Mouse (Mus musculus) yolk sac, embryonic 10.5 days (tissue): Measurements from ENCODE around the gene Cd80.

Experiments
- DNase-seq: peaks from one replicate; pipeline ENCODE4 v3.0.0-alpha.2; 2017; ENCODE audit warnings: low spot score

Gene Cd80

GRCm38 (mm10) chr16:38448458-38448857 lies 6.9 kb upstream of the Cd80 start:
- DNase-seq, result no peak

- no peak for DNase-seq
Measured at GRCm38 (mm10) chr16:38450707-38451106, 4.7 kb upstream of the Cd80 start.

- DNase-seq, result no peak
Measured at GRCm38 (mm10) chr16:38451421-38452205, 3.7 kb upstream of the Cd80 start.

- peak; percentile 91 for DNase-seq
Measured at GRCm38 (mm10) chr16:38452442-38453202, 2.7 kb upstream of the Cd80 start, which contains the start of gene Adprh. Adprh (minus strand) TSS chr16:38452703.

DNA sequence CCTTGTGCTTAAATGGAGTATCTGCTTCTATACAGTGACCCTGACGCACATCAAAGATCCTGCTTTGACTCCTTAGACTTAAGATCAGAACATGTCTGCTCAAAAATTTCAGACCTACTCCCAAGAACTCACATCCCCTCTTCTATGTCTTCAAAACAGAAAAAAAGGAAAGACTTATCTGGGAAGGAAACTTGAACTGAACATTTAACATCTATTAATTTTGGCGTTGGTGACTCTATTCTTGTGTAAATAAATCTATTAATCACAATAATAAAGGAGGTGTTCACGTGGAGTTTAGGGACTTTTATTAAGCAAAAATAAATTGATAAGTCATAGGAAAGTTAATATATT lies 2.2 kb upstream of the Cd80 start:
- no peak for DNase-seq

DNA sequence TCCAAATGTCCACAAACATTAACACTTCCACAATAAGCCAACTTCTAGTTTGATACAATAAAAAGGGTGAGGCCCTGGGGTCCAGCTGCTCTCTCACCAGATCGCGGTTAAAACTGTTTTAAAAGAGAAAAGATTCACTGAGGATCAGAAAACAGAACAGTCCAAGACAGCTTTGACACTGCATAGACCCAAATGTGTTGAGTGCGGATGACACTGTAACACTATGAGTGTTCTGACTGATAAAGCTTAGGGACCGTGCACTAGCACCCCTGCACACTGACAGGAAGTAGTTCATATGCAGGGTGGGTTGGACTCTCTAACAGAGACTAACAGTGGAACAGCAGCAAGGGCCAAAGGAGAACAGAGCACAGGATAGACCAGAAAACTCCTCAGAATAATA lies 1.4 kb upstream of the Cd80 start:
- DNase-seq, result no peak

DNA sequence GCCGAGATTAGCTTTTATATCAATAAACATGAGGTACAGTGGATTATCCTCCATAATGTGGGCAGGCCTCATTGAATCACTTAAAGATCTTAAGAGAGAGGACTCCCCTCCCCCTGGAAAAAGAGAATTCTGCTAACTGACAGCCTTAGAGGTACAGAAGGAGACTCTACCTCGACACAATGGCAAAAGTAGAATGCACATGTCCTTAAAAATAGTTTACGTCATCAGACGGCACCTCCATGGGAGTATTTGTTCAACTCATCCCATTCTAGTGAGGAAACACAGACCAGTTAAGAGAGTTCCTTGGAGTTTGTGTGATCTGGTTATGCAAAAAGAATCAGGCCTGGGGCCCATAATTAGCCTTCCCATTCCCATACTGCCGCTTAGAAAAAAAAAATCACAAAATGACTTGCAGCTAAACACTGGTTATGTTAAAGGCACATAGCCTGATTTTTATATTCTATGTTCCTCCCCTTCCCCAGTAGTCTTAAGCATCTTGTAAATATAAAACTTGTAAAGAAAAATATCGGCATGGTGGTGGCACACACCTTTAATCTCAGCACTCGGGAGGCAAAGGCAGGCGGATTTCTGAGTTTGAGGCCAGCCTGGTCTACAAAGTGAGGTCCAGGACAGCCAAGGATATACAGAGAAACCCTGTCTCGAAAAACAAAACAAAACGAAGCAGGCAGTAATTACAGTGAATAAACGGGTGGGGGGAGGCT lies 667 bp upstream of the Cd80 start:
- DNase-seq, result no peak

DNA sequence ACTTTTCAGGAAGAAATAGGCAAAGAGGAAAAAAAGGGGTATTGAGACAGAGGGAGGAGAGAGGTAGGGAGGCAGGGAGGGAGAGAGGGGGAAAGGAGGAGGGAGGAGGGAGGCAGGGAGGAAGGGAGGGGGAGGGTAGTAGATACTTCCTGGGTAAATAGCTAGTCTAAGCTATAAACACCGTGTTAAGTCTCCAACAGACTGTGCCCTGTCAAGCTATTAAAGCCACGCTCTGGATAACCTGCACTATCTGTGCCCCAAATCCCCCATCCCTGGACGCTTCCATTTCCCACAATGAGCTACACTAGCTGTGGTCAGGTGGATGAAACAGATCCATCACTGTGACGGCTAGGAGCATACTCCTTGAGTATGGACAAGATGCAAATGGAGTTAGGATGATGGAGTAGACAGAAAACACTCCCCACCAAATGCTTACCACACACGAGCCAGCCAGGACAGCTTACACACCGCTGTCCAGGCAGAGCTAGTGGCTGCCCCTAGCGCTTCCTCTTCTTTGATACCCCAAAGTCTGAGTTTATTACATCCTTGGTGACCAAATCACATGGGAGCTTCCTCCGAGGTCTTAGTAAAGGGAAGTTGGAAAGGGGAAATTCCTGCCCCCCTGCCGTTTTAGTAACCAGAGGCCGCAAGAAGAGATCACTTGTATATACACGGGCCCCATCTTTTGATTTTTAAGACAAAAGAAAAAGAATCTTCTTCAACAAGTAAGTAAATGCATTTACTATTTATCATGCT lies 1.6 kb downstream of the Cd80 start:
- no peak for DNase-seq

GRCm38 (mm10) chr16:38458600-38459280 lies 3.4 kb downstream of the Cd80 start:
- DNase-seq, result no peak

DNA sequence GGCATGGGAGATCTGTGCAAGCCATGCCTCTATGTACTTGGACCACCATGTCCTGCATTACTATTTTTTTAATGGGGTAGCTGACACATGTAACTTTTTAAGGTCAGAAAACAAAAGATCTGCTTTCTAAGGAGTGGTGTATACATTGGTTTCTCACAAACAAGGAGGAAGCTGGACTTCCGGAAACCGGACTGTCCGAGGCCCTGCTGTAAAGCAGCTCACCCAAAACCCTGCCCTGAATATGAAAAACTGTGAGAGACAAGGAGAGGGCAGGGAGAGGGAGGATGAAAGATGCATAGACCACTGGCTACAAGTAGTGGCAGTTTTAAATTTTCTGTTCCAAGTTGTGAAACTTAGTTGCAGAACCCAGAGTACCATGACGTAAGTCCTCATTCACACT lies 4.6 kb downstream of the Cd80 start:
- DNase-seq, result no peak

GRCm38 (mm10) chr16:38461749-38462148 lies 6.4 kb downstream of the Cd80 start:
- DNase-seq, result no peak

- DNase-seq, result no peak
Measured at GRCm38 (mm10) chr16:38462161-38462560, 6.8 kb downstream of the Cd80 start.

DNA sequence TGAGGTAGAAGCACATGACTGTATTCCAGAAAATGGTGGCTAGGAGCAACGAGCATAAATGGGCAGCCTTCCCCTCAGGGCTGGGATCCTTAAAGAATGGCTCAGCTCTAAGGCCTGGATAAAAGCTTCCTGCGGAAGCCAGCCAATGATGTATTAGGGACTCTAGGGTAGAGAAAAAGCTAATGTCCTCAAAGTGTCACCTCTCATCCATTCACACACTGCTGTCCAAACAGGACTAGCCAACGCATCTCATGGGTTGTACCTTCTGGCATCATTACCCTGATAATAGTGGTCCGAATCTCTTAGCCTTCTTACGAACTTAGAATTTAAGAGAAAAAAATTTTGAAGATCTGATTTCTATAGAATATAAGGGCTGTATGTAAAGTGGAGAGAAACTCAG lies 7.9 kb downstream of the Cd80 start:
- DNase-seq, result no peak

- DNase-seq, result no peak
Measured at GRCm38 (mm10) chr16:38466089-38466488, 10.7 kb downstream of the Cd80 start.

DNA sequence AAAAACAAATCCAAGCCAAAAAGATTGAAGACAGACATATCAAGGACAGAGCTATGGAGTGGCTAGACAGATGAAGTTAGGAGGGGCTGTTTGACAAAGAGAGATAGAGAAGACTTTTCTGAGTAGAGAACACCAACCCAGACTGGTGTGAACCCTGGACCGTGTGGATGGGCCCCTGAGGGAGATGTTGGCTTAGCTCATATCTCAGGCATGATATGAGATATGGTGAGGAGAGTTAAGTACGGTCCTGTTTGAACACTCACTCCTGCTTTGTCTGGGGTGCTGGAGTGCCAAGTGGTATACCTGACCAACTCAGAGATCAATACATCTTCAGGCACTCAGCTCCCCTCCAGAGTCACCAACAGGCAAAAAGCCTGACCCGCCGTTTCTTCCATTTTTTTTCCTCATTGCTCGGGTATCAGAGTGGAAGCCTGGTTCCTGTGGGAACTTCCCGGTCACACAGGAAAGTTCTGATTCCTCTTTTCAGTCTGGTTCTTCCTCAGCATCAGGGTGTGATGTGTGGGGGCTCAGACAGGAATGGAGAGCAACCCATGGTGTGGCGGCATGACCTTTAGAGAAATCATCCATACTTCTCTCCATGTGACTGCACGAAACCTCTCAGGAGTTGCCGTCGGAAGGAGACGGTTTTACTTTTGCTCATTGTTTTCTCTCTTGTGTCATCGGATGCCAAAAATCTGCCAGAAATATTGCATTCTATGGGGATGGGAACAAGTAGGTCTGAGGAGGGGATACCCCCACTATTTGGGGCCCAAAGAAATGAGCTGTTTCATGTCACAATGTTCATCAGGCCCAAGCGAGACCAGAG lies 11.9 kb downstream of the Cd80 start:
- no peak for DNase-seq

DNA sequence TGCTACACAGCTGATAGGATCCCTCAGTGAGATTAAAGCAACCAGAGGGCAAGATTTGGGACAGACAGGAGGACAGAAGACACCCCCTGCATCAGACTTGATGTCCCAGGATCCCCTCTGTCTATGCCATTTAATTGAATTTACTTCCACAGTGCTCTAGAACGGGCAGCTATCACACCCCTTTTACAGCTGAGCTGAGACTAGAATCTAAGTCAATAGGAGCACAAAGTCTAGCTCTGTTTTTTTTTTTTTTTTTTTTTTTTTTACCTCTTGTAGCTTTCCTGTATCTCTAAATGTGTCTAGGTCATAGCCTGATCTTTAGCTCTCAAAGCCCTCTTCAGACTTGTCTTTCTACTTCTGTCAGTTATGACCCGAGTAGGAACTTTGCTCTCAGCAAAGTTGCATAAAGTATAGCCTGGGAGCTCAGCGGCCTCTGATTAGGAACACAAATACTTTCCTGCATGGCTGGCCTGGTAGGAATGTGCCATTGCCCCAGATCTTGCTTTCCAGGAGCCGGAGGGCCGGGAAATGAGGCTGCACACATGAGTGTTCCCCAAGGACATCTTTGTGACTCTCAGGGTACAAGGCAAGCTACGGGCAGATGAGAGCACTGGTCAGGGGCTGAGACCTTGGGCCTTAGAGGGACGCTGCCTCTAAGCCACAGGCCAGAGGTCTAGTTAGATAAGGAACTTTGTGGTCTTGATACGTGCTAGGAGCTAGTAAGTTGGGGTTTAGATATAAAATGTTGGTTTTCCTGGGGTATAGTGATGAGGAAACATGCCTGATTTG lies 12.8 kb downstream of the Cd80 start:
- no peak for DNase-seq

DNA sequence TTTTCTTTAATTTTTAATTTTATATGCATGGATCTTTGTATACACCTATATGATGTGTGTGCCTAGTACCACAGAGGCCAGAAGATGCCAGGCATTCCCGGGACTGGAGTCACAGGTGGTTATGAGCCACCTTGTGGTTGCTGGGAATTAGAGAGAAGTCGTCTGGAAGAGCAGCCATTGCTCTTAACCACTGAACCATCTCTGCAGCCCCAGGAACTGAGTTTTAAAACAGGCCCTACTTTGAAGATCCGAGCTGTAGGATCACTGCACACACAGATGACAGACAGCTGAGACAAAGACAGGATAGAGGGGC lies 13.3 kb downstream of the Cd80 start:
- no peak for DNase-seq

- no peak for DNase-seq
Measured at GRCm38 (mm10) chr16:38469437-38469836, 14.1 kb downstream of the Cd80 start.

DNA sequence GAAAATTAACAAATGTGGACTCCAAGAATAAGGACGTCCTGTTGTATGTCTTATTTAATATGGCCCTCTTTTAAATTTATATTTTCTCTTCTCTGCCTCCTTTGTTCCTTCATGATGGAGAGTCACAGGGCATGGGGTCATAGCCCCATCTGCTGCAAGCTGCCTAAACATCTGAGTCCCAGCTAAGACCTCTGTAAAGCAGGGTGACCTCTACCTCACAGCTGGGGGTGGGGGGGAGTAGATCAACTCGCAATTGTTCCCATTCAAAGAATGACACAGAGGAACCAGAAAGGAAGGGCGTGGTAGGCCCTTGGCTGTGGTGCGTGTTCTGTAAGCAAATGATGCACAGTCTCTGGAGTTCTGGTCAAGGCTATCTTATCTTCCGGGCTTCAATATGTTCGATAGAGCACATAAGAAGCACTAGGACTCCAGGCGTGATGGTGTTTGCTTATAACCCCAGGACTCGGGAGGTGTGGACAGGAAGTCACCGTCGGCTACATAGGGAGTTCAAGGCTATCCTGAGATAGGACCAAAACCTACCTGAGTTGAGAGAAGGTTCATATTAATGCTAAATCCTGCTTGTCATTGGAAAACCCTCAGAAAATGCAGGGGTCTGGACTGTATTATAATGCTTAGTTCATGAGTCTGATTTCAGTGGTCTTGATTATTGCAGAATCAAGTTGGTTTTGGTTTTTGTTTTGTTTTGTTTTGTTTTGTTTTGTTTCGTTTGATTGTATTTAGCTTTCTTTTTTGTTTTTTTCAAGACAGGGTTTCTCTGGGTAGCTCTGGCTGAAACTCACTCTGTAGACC lies 16.5 kb downstream of the Cd80 start:
- no peak for DNase-seq
